8 mouse cellular contexts compared by ENCODE assay signal in genomic region chr1:61377070-61377469, GRCm38 (mm10).
DNase-seq lines count a peak whose midpoint lies in the region; ATAC-seq lines count a peak whose summit lies in the region.

No protein-coding gene starts in this region.

- DNase-seq in CD4-positive, CD25-positive, alpha-beta regulatory T cell, adult 2 months (ENCODE audit: low read depth, low spot score) = peak; percentile 83
- peak; percentile 33 for DNase-seq in adrenal gland, adult 8-10 months
- DNase-seq in embryo, embryonic 9.5 days (ENCODE audit: extremely low spot score) = peak; percentile 65
- peak; percentile 78 for DNase-seq in thymus, postnatal 4 days

- no peak overlapping the region for H3K9ac ChIP-seq in heart, embryonic 12.5 days
- H3K9ac ChIP-seq in kidney, embryonic 15.5 days = no peak overlapping the region
- H3K9ac ChIP-seq in liver, embryonic 15.5 days = no peak overlapping the region
- no peak overlapping the region for H3K9ac ChIP-seq in neural tube, embryonic 14.5 days (replicated peaks; ENCODE audit: low read depth, low read length)

- H3K4me3 ChIP-seq in heart, embryonic 12.5 days = no peak overlapping the region
- H3K4me3 ChIP-seq in kidney, embryonic 15.5 days (replicated peaks) = no peak overlapping the region
- no peak overlapping the region for H3K4me3 ChIP-seq in liver, embryonic 15.5 days (replicated peaks)
- no peak overlapping the region for H3K4me3 ChIP-seq in neural tube, embryonic 14.5 days (ENCODE audit: low read depth, low read length)

- H3K36me3 ChIP-seq in heart, embryonic 12.5 days = no peaks in the 10 kb centered on the region
- no peaks in the 10 kb centered on the region for H3K36me3 ChIP-seq in kidney, embryonic 15.5 days
- no peaks in the 10 kb centered on the region for H3K36me3 ChIP-seq in liver, embryonic 15.5 days (replicated peaks)
- no peaks in the 10 kb centered on the region for H3K36me3 ChIP-seq in neural tube, embryonic 14.5 days (ENCODE audit: control insufficient read depth, insufficient read depth, low read length)

- H3K9me3 ChIP-seq in heart, embryonic 12.5 days (replicated peaks) = no peaks in the 10 kb centered on the region
- H3K9me3 ChIP-seq in kidney, embryonic 15.5 days (replicated peaks) = no peaks in the 10 kb centered on the region
- H3K9me3 ChIP-seq in liver, embryonic 15.5 days (replicated peaks) = no peaks in the 10 kb centered on the region
- H3K9me3 ChIP-seq in neural tube, embryonic 14.5 days (ENCODE audit: control insufficient read depth, low read length) = no peaks in the 10 kb centered on the region

- no peak overlapping the region for H3K27ac ChIP-seq in heart, embryonic 12.5 days (ENCODE audit: poor library complexity, severe bottlenecking)
- H3K27ac ChIP-seq in kidney, embryonic 15.5 days = no peak overlapping the region
- no peak overlapping the region for H3K27ac ChIP-seq in liver, embryonic 15.5 days (replicated peaks)
- H3K27ac ChIP-seq in neural tube, embryonic 14.5 days (ENCODE audit: low read depth, low read length) = no peak overlapping the region

- H3K4me2 ChIP-seq in heart, embryonic 12.5 days = peak overlapping the region; percentile 46
- peak overlapping the region; percentile 41 for H3K4me2 ChIP-seq in kidney, embryonic 15.5 days
- H3K4me2 ChIP-seq in liver, embryonic 15.5 days = peak overlapping the region; percentile 48
- H3K4me2 ChIP-seq in neural tube, embryonic 14.5 days (ENCODE audit: low read depth, low read length) = no peak overlapping the region

- peaks cover 4% of the 10 kb centered on the region; the same call in 1 of the 2 replicates for H3K27me3 ChIP-seq in heart, embryonic 12.5 days (replicated peaks)
- no peaks in the 10 kb centered on the region for H3K27me3 ChIP-seq in kidney, embryonic 15.5 days
- no peaks in the 10 kb centered on the region for H3K27me3 ChIP-seq in liver, embryonic 15.5 days
- no peaks in the 10 kb centered on the region for H3K27me3 ChIP-seq in neural tube, embryonic 14.5 days (ENCODE audit: control insufficient read depth, insufficient read depth, low read length)

- no peak for ATAC-seq in heart, embryonic 12.5 days (ENCODE audit: insufficient number of reproducible peaks, low FRiP score)
- no peak for ATAC-seq in kidney, embryonic 15.5 days (replicated peaks; ENCODE audit: low FRiP score)
- ATAC-seq in liver, embryonic 15.5 days (ENCODE audit: insufficient read depth) = no peak
- ATAC-seq in neural tube, embryonic 14.5 days (ENCODE audit: low read depth) = peak; percentile 54

- WGBS in heart, embryonic 12.5 days = under 1% methylated on average over 7 of the region's 7 CpGs
- 1% methylated on average over 7 of the region's 7 CpGs for WGBS in kidney, embryonic 15.5 days
- 3% methylated on average over 7 of the region's 7 CpGs for WGBS in liver, embryonic 15.5 days (ENCODE audit: insufficient replicate concordance)
- WGBS in neural tube, embryonic 14.5 days = under 1% methylated on average over 7 of the region's 7 CpGs

- H3K4me1 ChIP-seq in heart, embryonic 12.5 days (replicated peaks) = peaks cover 22% of the 10 kb centered on the region
- peaks cover 25% of the 10 kb centered on the region for H3K4me1 ChIP-seq in kidney, embryonic 15.5 days
- peaks cover 15% of the 10 kb centered on the region for H3K4me1 ChIP-seq in liver, embryonic 15.5 days (replicated peaks)
- H3K4me1 ChIP-seq in neural tube, embryonic 14.5 days (ENCODE audit: control insufficient read depth, insufficient read depth, low read length) = 0 out of 2 replicates have a peak, but pooled peaks cover 6% of the 10 kb centered on the region

Comparison
In these comparisons a context has a peak if more than half of its experiments do, and no peak if none do; other contexts are left out.
1. DNase-seq: peak in every context shown above with its lines; median percentile 83 in CD4-positive, CD25-positive, alpha-beta regulatory T cell, adult 2 months; 78 in thymus, postnatal 4 days; 65 in embryo, embryonic 9.5 days; 33 in adrenal gland, adult 8-10 months.